Mouse (Mus musculus) kidney, embryonic 15.5 days (tissue): ENCODE data around the gene Plpp2. TPM values are rescaled to one million over a fixed set of nuclear protein-coding genes. Genes with fewer than 3 reads are reported as not detected.

Experiments used
- ATAC-seq: fragments of 200-750 bp; cut with Nextera tagmentation; replicated peaks from 2 replicates; pipeline ENCODE4 v1.8.0; 2017; ENCODE audit warnings: moderate TSS enrichment; ENCODE audit not compliant: low FRiP score
- H3K27ac ChIP-seq: fragments of 300-500 bp; sonication (generic); 2 replicates; pipeline ENCODE4 v1.5.1; 2015; ENCODE audit warnings: mild to moderate bottlenecking, inconsistent platforms
- H3K27me3 ChIP-seq: fragments of 300-500 bp; sonication (generic); 2 replicates; pipeline ENCODE4 v1.6.1; 2015; ENCODE audit warnings: inconsistent platforms
- H3K36me3 ChIP-seq: fragments of 300-500 bp; sonication (generic); 2 replicates; pipeline ENCODE4 v1.6.1; 2015; ENCODE audit warnings: inconsistent platforms
- H3K4me1 ChIP-seq: fragments of 300-500 bp; sonication (generic); 2 replicates; pipeline ENCODE4 v1.6.1; 2015; ENCODE audit warnings: inconsistent platforms
- H3K4me2 ChIP-seq: fragments of 300-500 bp; sonication (generic); 2 replicates; pipeline ENCODE4 v1.6.1; 2015; ENCODE audit warnings: moderate library complexity, mild to moderate bottlenecking, inconsistent platforms
- H3K4me3 ChIP-seq: fragments of 300-500 bp; sonication (generic); replicated peaks from 2 replicates; pipeline ENCODE4 v1.5.1; 2015; ENCODE audit warnings: mild to moderate bottlenecking, inconsistent platforms
- H3K9ac ChIP-seq: fragments of 300-500 bp; sonication (generic); 2 replicates; pipeline ENCODE4 v1.6.1; 2015; ENCODE audit warnings: mild to moderate bottlenecking, inconsistent platforms
- H3K9me3 ChIP-seq: fragments of 300-500 bp; sonication (generic); replicated peaks from 2 replicates; pipeline ENCODE4 v1.6.1; 2016; ENCODE audit warnings: inconsistent platforms
- WGBS: fragments of 180-500 bp; shearing (Covaris S2); methylation state at CpG from one replicate; pipeline ENCODE4 v1.1.7; 2015; ENCODE audit warnings: mixed read lengths; 5-methylcytosine and 5-hydroxymethylcytosine counted together
- polyA plus RNA-seq: library from polyadenylated mRNA; unstranded; fragments of >200 nt; fragmentation: Nextera tagmentation; extraction: Ambion mirVana; gene quantifications from 2 replicates; pipeline ENCODE4 v1.2.1, GENCODE M21; 2015

Gene Plpp2
- polyA plus RNA-seq, 1 experiment from 2014 or later, result 42.0 TPM

DNA sequence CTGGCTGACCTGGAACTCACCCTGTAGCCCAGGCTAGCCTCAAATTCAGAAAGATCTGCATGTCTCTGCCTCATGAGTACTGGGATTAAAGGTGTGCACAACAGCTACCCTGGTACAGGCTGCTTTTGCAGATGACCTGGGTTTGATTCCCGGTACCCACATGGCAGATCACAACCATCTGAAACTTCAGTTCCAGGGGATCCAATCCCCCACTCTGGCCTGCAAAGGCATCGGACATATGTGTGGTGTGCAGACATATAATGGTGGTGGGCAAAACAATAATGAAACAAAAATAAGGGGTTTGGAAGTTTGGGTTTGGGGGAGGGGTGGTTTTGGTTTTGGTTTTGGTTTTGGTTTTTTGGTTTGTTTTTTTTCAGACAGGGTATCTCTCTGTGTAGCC lies 37.7 kb upstream of the Plpp2 start:
- Histone ChIP-seq H3K27ac (no peak overlapping the region), H3K27me3 (no peaks in the 10 kb centered on the region), H3K9me3 (no peaks in the 10 kb centered on the region), H3K4me2 (no peak overlapping the region), H3K9ac (no peak overlapping the region), H3K4me3 (no peak overlapping the region), H3K36me3 (no peaks in the 10 kb centered on the region), H3K4me1 (no peaks in the 10 kb centered on the region; the same call in 1 of the 2 replicates)
- 95% methylated on average over 2 of the region's 2 CpGs for WGBS
- no peak for ATAC-seq

DNA sequence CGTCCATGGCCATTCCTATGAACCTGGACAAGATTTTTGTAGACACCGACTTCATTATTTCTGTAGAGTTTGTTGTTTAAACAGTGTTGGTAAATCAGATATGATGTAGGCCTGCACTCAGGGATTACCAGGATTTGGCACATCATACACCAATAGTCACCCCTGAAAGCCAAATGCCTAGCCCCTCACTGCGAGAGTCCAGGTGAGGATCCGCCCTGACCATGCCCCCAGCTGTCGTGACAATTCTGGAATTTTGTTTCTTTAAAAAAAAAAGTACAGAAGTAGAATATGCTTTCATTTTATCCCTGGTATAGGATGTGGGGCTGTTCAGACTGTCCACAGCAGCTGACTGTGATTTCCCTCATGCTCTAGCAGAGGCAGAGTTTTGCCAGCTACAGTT lies 36.3 kb upstream of the Plpp2 start:
- no peak overlapping the region for H3K27ac ChIP-seq
- 89% methylated on average over 5 of the region's 5 CpGs for WGBS
- no peak overlapping the region for H3K9ac ChIP-seq
- H3K27me3 ChIP-seq, result no peaks in the 10 kb centered on the region
- no peaks in the 10 kb centered on the region for H3K4me1 ChIP-seq
- H3K9me3 ChIP-seq, result 0 out of 2 replicates have a peak, but pooled peaks cover 4% of the 10 kb centered on the region
- ATAC-seq, result no peak
- no peaks in the 10 kb centered on the region for H3K36me3 ChIP-seq
- no peak overlapping the region for H3K4me3 ChIP-seq
- H3K4me2 ChIP-seq, result no peak overlapping the region

DNA sequence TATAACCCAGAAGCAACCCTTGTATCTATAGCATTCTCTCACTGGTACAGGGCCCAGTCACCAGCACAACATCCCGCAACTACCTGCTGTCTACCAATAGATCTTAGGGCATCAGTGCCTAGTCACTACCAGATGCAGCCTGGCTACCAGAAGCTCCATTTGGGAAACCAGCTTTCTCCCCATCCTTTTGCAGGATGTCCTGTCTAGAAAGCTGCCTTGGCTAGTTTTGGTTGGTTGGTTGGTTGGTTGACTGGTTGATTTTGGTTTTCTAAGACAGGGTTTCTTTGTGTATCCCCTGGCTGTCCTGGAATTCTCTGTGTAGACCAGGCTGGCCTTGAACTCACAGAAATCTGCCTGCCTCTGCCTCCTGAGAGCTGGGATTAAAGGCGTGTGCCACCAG lies 26.1 kb upstream of the Plpp2 start:
- 93% methylated on average over 2 of the region's 2 CpGs for WGBS
- Histone ChIP-seq H3K4me1 (peaks cover 6% of the 10 kb centered on the region; the same call in 1 of the 2 replicates), H3K9ac (no peak overlapping the region)

DNA sequence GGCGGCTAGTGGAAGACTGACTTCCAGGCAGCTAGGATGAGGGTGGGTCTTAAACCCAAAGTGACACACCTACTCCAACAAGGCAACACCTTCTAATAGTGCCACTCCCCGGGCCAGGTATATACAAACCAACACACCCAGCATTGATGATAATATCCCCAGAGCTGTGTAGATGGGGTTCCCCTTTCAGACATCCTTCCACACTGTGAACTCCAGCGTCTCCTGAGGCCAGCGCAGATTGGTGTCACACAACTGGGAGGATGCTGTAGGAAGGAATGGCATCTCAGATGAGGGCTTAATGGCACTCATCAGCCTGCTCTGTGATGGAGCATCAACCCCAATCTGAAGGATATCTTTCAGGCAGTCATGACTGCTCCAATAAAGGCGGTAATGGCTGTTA lies 23.9 kb upstream of the Plpp2 start:
- Histone ChIP-seq H3K9me3 (no peaks in the 10 kb centered on the region), H3K27ac (no peak overlapping the region), H3K9ac (no peak overlapping the region), H3K4me1 (peaks cover 23% of the 10 kb centered on the region), H3K36me3 (no peaks in the 10 kb centered on the region), H3K4me3 (no peak overlapping the region), H3K4me2 (no peak overlapping the region), H3K27me3 (no peaks in the 10 kb centered on the region)
- no peak for ATAC-seq
- WGBS, result 96% methylated on average over 5 of the region's 5 CpGs

More for the DNA sequence above, 26.1 kb upstream of the Plpp2 start:
- Histone ChIP-seq H3K4me3 (no peak overlapping the region), H3K27me3 (no peaks in the 10 kb centered on the region), H3K27ac (no peak overlapping the region), H3K9me3 (peaks cover 4% of the 10 kb centered on the region; the same call in 1 of the 2 replicates), H3K36me3 (no peaks in the 10 kb centered on the region), H3K4me2 (no peak overlapping the region)
- ATAC-seq, result no peak

DNA sequence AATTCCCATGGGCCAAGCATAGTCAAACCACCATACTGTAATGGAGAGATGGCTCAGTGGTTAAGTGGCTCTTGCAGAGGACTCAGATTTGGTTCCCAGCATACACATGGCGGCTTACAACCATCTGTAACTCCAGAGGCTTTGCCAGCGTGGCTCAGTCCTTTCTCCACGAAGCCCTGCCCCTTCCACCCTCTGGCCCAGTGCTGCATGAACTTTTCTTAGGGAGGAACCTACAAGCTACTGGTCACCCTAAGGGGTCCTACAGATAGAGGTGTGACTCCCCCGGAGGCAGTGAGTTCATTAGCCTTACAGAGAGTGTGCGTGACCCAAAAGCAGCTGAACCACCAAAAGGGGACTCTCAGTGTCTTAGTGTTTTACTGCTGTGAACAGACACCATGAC lies 23.4 kb upstream of the Plpp2 start:
- Histone ChIP-seq H3K4me3 (no peak overlapping the region), H3K9ac (no peak overlapping the region), H3K9me3 (no peaks in the 10 kb centered on the region), H3K27me3 (no peaks in the 10 kb centered on the region), H3K4me2 (no peak overlapping the region), H3K4me1 (peaks cover 28% of the 10 kb centered on the region), H3K27ac (no peak overlapping the region), H3K36me3 (no peaks in the 10 kb centered on the region)
- no peak for ATAC-seq
- WGBS, result 88% methylated on average over 5 of the region's 5 CpGs

GRCm38 (mm10) chr10:79555238-79555724 lies 21.7 kb upstream of the Plpp2 start:
- H3K9me3 ChIP-seq, result no peaks in the 10 kb centered on the region
- H3K4me1 ChIP-seq, result peaks cover 28% of the 10 kb centered on the region
- 29% methylated on average over 7 of the region's 7 CpGs for WGBS
- H3K4me3 ChIP-seq, result peak overlapping the region; percentile 96
- 0 out of 2 replicates have a peak overlapping the region, but pooled peaks have one; percentile 75 for H3K27ac ChIP-seq
- peak; percentile 11 for ATAC-seq
- H3K4me2 ChIP-seq, result peak overlapping the region; percentile 87
- no peaks in the 10 kb centered on the region for H3K27me3 ChIP-seq
- peaks cover 6% of the 10 kb centered on the region for H3K36me3 ChIP-seq
- peak overlapping the region; percentile 91 for H3K9ac ChIP-seq

DNA sequence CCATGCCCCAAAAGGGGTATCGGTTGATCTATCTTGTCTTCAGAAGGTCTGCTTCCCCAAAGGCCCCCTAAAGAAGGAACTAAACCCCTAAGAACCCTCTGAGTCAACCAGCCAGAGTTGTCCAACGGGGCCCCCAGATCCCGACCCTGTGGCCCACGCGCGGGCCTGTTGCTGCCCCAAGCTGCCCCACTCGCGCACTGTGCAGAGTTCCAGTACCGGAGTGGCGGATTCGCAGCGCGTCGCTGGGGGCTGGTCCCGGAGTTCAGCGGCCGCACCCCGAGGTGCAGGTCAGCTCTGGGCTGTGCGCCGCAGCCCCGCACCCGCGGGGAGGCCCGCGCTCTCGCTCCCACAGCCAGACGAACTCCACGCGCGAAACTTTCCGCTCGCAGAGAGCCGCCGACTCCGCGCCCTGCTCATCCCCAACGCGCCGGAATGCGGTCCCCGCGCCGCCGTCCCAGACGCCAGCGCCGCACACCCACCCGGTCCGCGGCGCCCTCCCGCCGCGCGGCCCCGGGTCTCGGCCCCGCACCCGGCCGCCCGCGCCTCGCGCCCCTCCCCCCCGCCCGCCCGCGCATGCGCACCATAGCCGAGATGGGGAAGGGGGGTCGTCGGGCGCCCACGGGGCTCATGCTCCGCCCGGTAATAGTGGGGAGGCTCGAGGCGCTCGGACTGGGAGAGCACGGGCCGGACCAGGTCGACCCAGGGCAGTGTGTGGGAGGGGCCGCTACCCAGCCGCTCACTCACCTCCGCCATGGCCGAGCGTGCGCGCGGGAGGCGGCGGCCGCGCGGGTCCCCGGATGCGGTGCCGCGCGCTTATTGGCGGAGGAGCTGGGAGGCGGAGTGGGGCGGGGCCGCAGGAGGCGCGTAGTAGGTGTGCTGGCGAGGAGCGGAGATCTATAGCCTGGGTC lies 21.0 kb upstream of the Plpp2 start, which contains the start of gene Mier2:
TSS of gene Mier2 (minus strand) at position 870 of the 908 bp plus-strand sequence.
- Histone ChIP-seq H3K9ac (peak within 1 kb of the TSS; percentile 91), H3K27ac (peak within 1 kb of the TSS; percentile 75), H3K27me3 (no peaks in the 10 kb centered on the region), H3K4me1 (peaks cover 28% of the 10 kb centered on the region), H3K4me2 (peak within 1 kb of the TSS; percentile 87), H3K4me3 (peak within 1 kb of the TSS; percentile 96), H3K36me3 (peaks cover 13% of the 10 kb centered on the region), H3K9me3 (no peaks in the 10 kb centered on the region)
- WGBS, result under 1% methylated on average over 74 of the region's 108 CpGs
- peak; percentile 86 for ATAC-seq

DNA sequence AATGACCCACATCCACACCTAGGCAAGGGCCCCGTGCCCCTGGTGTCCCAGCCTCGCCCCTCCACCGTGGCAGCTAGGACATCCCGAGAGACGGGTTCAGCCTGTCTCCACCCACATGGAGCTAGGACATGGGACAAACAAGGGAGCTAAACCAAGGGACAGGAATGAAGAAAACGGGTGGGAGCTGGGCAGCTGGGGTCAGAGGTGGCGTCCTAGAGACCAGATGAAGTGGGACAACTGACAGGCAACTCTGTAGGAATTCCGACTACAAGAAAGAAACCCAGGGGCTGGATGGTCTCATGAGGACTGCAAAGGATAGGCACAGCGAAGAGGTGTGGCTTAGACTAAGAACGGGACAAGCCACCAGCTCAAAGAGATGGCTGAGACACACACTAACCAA lies 20.1 kb upstream of the Plpp2 start:
- Histone ChIP-seq H3K9ac (peak overlapping the region; percentile 91), H3K4me2 (peak overlapping the region; percentile 87), H3K27ac (no peak overlapping the region), H3K36me3 (peaks cover 22% of the 10 kb centered on the region), H3K4me3 (peak overlapping the region; percentile 96), H3K27me3 (no peaks in the 10 kb centered on the region), H3K9me3 (no peaks in the 10 kb centered on the region), H3K4me1 (peaks cover 28% of the 10 kb centered on the region)
- ATAC-seq, result no peak
- 25% methylated on average over 10 of the region's 10 CpGs for WGBS

DNA sequence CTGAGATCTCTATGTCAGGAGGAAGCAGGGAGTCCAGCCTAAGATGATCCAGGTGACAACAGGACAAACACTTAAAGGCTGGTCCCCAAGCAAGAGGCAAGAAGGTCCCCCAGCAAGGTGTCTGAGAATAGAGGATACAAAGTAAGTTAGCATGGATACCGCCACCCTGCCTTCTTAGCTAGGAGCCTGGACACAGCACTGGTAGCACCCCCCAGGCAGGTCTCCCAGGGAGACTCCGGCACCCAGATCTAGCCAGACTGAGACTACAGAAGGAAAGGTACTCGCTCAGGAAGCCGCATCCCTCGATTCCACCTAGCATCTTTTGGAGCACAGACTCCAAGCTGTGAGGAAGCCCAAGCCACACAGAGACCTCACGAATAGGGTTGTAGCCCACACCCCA lies 19.6 kb upstream of the Plpp2 start:
- H3K27me3 ChIP-seq, result no peaks in the 10 kb centered on the region
- no peaks in the 10 kb centered on the region for H3K9me3 ChIP-seq
- H3K4me1 ChIP-seq, result peaks cover 28% of the 10 kb centered on the region
- H3K27ac ChIP-seq, result no peak overlapping the region
- H3K9ac ChIP-seq, result no peak overlapping the region
- H3K4me3 ChIP-seq, result peak overlapping the region; percentile 96
- peak overlapping the region; percentile 87 for H3K4me2 ChIP-seq
- H3K36me3 ChIP-seq, result peaks cover 27% of the 10 kb centered on the region
- WGBS, result 84% methylated on average over 6 of the region's 6 CpGs
- no peak for ATAC-seq

GRCm38 (mm10) chr10:79552531-79552930 lies 18.9 kb upstream of the Plpp2 start:
- peaks cover 34% of the 10 kb centered on the region for H3K36me3 ChIP-seq

DNA sequence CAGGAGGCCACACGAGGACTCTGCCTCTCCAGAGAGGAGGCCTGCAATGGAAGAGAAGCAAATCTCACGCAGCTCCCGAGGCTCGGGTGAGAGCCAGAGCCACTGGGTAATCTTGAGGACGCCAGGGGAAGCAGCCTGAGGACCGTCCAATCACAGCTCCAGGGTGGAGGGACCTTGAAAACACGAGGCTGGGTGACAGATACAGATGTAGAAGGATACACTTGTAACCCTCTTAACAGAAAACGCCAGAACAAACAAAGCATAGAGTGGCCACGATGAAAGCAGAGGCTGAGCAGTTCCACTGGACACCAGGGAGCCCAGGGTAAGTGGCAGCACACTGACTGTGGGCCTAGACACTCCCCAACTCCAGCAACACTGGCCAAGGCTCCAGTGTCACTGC lies 16.8 kb upstream of the Plpp2 start:
- WGBS, result 88% methylated on average over 9 of the region's 9 CpGs

More at GRCm38 (mm10) chr10:79552531-79552930, 18.9 kb upstream of the Plpp2 start:
- no peak overlapping the region for H3K4me3 ChIP-seq
- H3K9ac ChIP-seq, result no peak overlapping the region
- no peak overlapping the region for H3K4me2 ChIP-seq
- peaks cover 31% of the 10 kb centered on the region for H3K4me1 ChIP-seq
- no peak overlapping the region for H3K27ac ChIP-seq
- H3K27me3 ChIP-seq, result no peaks in the 10 kb centered on the region
- ATAC-seq, result no peak
- 86% methylated on average over 8 of the region's 8 CpGs for WGBS
- H3K9me3 ChIP-seq, result no peaks in the 10 kb centered on the region

GRCm38 (mm10) chr10:79548971-79549723 lies 15.6 kb upstream of the Plpp2 start:
- H3K4me2 ChIP-seq, result no peak overlapping the region
- peaks cover 24% of the 10 kb centered on the region for H3K4me1 ChIP-seq
- no peaks in the 10 kb centered on the region for H3K27me3 ChIP-seq
- no peak for ATAC-seq
- 95% methylated on average over 18 of the region's 18 CpGs for WGBS
- no peak overlapping the region for H3K4me3 ChIP-seq
- peaks cover 68% of the 10 kb centered on the region for H3K36me3 ChIP-seq
- no peaks in the 10 kb centered on the region for H3K9me3 ChIP-seq
- no peak overlapping the region for H3K27ac ChIP-seq
- no peak overlapping the region for H3K9ac ChIP-seq

More for the DNA sequence above, 16.8 kb upstream of the Plpp2 start:
- ATAC-seq, result no peak
- no peak overlapping the region for H3K9ac ChIP-seq
- no peak overlapping the region for H3K27ac ChIP-seq
- H3K4me1 ChIP-seq, result peaks cover 28% of the 10 kb centered on the region
- peaks cover 55% of the 10 kb centered on the region for H3K36me3 ChIP-seq
- H3K4me2 ChIP-seq, result no peak overlapping the region
- no peak overlapping the region for H3K4me3 ChIP-seq
- H3K9me3 ChIP-seq, result no peaks in the 10 kb centered on the region
- no peaks in the 10 kb centered on the region for H3K27me3 ChIP-seq
